Mouse (Mus musculus) midbrain, postnatal 0 days (tissue): ENCODE data around the gene Olfr1424. TPM values are rescaled to one million over a fixed set of nuclear protein-coding genes. Genes with fewer than 3 reads are reported as not detected.

Experiments
- ATAC-seq: fragments of 200-750 bp; cut with Nextera tagmentation; 2 replicates; pipeline ENCODE4 v1.8.0; 2017; ENCODE audit warnings: moderate number of reproducible peaks, mild to moderate bottlenecking, moderate TSS enrichment, moderate library complexity; ENCODE audit not compliant: low FRiP score
- DNase-seq: peaks from one replicate; pipeline ENCODE4 v3.0.0-alpha.2; 2015; ENCODE audit warnings: low spot score
- H3K27ac ChIP-seq: fragments of 300-500 bp; sonication (generic); 2 replicates; pipeline ENCODE4 v1.5.1; 2014; ENCODE audit warnings: low read depth, mild to moderate bottlenecking, low read length, mixed read lengths
- H3K27me3 ChIP-seq: fragments of 300-500 bp; sonication (generic); 2 replicates; pipeline ENCODE4 v1.6.1; 2014; ENCODE audit warnings: low read length, control low read depth, mixed read lengths; ENCODE audit not compliant: insufficient read depth
- H3K36me3 ChIP-seq: fragments of 300-500 bp; sonication (generic); 2 replicates; pipeline ENCODE4 v1.6.1; 2014; ENCODE audit warnings: low read length, control low read depth, mixed read lengths; ENCODE audit not compliant: insufficient read depth
- H3K4me1 ChIP-seq: fragments of 300-500 bp; sonication (generic); 2 replicates; pipeline ENCODE4 v1.6.1; 2014; ENCODE audit warnings: mild to moderate bottlenecking, control low read depth, antibody characterized with exemption, low read length, mixed read lengths; ENCODE audit not compliant: insufficient read depth
- H3K4me2 ChIP-seq: fragments of 300-500 bp; sonication (generic); 2 replicates; pipeline ENCODE4 v1.6.1; 2014; ENCODE audit warnings: low read depth, mild to moderate bottlenecking, low read length, mixed read lengths; ENCODE audit not compliant: poor library complexity, severe bottlenecking
- H3K4me3 ChIP-seq: fragments of 300-500 bp; sonication (generic); 2 replicates; pipeline ENCODE4 v1.5.1; 2014; ENCODE audit warnings: low read depth, mild to moderate bottlenecking, low read length, moderate library complexity
- H3K9ac ChIP-seq: fragments of 300-500 bp; sonication (generic); replicated peaks from 2 replicates; pipeline ENCODE4 v1.6.1; 2014; ENCODE audit warnings: mild to moderate bottlenecking, low read length, moderate library complexity, mixed read lengths; ENCODE audit not compliant: poor library complexity, severe bottlenecking
- H3K9me3 ChIP-seq: fragments of 300-500 bp; sonication (generic); 2 replicates; pipeline ENCODE4 v1.6.1; 2016; ENCODE audit warnings: low read length, control low read depth
- CTCF ChIP-seq: IDR thresholded peaks from 2 replicates; pipeline ENCODE4 v1.5.1; 2016; ENCODE audit warnings: antibody characterized with exemption, mild to moderate bottlenecking
- WGBS: fragments of 180-500 bp; shearing (Covaris S2); extraction: QIAGEN DNeasy Blood & Tissue Kit; methylation state at CpG from one replicate; pipeline ENCODE4 v1.1.7; 2014; 5-methylcytosine and 5-hydroxymethylcytosine counted together
- polyA plus RNA-seq: library from polyadenylated mRNA; unstranded; fragments of >200 nt; fragmentation: Nextera tagmentation; extraction: Ambion mirVana; gene quantifications from 2 replicates; pipeline ENCODE4 v1.2.1, GENCODE M21; 2015
- total RNA-seq: library from RNA; depleted of rRNA; stranded (reverse); fragments of >200 nt; gene quantifications from 2 replicates; pipeline ENCODE4 v1.2.3, GENCODE M21; 2014

Olfr1424 gene
- total and polyA plus RNA-seq, 2 experiments from 2014 or later, result not detected

GRCm38 (mm10) chr19:12016192-12016591, 46.3 kb downstream of the Olfr1424 start:
- Histone ChIP-seq H3K27ac (no peak overlapping the region), H3K36me3 (no peaks in the 10 kb centered on the region), H3K4me3 (no peak overlapping the region), H3K9ac (no peak overlapping the region), H3K4me1 (no peaks in the 10 kb centered on the region), H3K4me2 (no peak overlapping the region), H3K9me3 (no peaks in the 10 kb centered on the region), H3K27me3 (no peaks in the 10 kb centered on the region)
- DNase-seq, result no peak
- WGBS, result 64% methylated on average over 4 of the region's 4 CpGs
- TF ChIP-seq CTCF, result no peak
- no peak for ATAC-seq

DNA sequence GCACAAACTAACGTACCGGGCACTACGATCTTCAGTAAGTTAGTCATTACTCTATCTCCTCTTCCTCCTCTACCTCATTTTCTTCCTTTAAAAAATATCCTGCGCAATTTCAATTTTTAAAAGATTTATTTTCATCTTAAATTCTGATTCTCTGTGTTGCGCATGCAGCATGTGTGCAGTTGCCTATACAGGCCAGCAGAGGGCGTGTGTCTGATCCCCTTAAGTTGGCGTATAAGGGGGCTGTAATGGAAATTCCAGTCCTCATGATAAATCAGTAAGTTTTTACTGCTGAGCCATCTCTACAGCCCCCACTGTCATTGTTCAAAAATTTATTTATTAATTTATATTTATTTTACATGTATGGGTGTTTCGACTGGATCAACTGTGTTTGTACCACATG, 46.8 kb downstream of the Olfr1424 start:
- DNase-seq (no peak), ATAC-seq (no peak)
- no peaks in the 10 kb centered on the region for H3K4me1 ChIP-seq
- H3K27ac ChIP-seq, result no peak overlapping the region
- H3K4me2 ChIP-seq, result no peak overlapping the region
- H3K9me3 ChIP-seq, result no peaks in the 10 kb centered on the region
- no peaks in the 10 kb centered on the region for H3K36me3 ChIP-seq
- 72% methylated on average over 8 of the region's 8 CpGs for WGBS
- no peak overlapping the region for H3K4me3 ChIP-seq
- TF ChIP-seq CTCF, result peak; percentile 69
- H3K27me3 ChIP-seq, result no peaks in the 10 kb centered on the region
- no peak overlapping the region for H3K9ac ChIP-seq

DNA sequence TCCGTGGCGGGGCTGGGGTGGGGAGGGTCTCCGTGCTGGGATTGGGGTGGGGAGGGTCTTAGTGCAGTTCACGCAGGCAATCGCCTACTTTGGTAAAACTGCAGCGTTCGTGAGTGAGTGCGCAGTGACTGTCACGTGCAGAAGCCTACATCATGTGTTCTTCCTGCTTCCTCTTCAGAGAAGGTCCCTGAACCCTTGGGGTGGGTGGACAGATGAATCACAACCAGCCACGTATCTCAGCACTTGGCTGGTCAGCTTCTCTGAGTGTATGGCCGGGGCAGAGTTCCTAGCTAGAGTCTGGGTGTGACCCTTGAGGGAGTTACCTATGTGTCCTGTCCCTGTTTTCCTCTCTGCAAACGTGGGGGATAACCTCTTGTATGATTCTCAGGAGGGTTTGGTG, 49.3 kb downstream of the Olfr1424 start:
- no peaks in the 10 kb centered on the region for H3K9me3 ChIP-seq
- peak overlapping the region; percentile 68 for H3K4me2 ChIP-seq
- H3K36me3 ChIP-seq, result no peaks in the 10 kb centered on the region
- ATAC-seq, result no peak
- TF ChIP-seq CTCF, result no peak
- no peak overlapping the region for H3K9ac ChIP-seq
- DNase-seq, result no peak
- no peaks in the 10 kb centered on the region for H3K27me3 ChIP-seq
- H3K27ac ChIP-seq, result no peak overlapping the region
- 1% methylated on average over 10 of the region's 12 CpGs for WGBS
- peak overlapping the region; percentile 59 for H3K4me3 ChIP-seq
- no peaks in the 10 kb centered on the region for H3K4me1 ChIP-seq

DNA sequence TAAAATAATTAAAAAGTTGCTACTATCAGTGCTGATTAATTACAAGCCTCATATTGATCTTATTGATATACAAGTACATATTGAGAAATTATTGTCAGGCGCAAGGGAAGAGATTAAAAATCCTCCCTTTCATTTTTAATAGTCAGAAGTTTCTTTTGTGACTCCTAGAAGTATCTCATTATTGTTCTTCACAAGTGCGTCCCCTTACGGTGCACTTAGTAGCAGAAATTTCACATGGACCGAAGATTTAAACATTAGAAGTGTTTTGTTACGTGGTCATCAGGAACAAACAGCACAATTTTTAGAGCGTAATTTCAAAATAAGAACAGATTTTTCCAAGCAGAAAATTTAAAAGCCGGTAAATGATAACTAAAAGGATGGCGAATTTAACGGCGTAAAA, 49.9 kb downstream of the Olfr1424 start:
- Histone ChIP-seq H3K36me3 (no peaks in the 10 kb centered on the region), H3K4me1 (no peaks in the 10 kb centered on the region), H3K9me3 (no peaks in the 10 kb centered on the region), H3K4me2 (peak overlapping the region; percentile 68), H3K4me3 (peak overlapping the region; percentile 59), H3K27ac (no peak overlapping the region), H3K9ac (no peak overlapping the region), H3K27me3 (no peaks in the 10 kb centered on the region)
- no peak for TF ChIP-seq CTCF
- no peak for ATAC-seq
- WGBS, result under 1% methylated on average over 10 of the region's 10 CpGs
- no peak for DNase-seq

- Histone ChIP-seq H3K27me3 (no peaks in the 10 kb centered on the region), H3K36me3 (no peaks in the 10 kb centered on the region), H3K9me3 (no peaks in the 10 kb centered on the region), H3K9ac (no peak overlapping the region; the same call in 1 of the 2 replicates), H3K27ac (peak overlapping the region; percentile 44), H3K4me3 (peak overlapping the region; percentile 59), H3K4me1 (no peaks in the 10 kb centered on the region), H3K4me2 (peak overlapping the region; percentile 68)
- DNase-seq, result peak; percentile 94
- under 1% methylated on average over 49 of the region's 49 CpGs for WGBS
- peak; percentile 78 for TF ChIP-seq CTCF
- ATAC-seq, result peak; percentile 81
These were observed 50.6 kb downstream of the Olfr1424 start for GRCm38 (mm10) chr19:12011560-12012556.

- no peak for TF ChIP-seq CTCF
- H3K9me3 ChIP-seq, result no peaks in the 10 kb centered on the region
- DNase-seq (peak; percentile 97), ATAC-seq (peak; percentile 78)
- H3K4me2 ChIP-seq, result peak overlapping the region; percentile 68
- H3K9ac ChIP-seq, result peak overlapping the region; percentile 71
- H3K4me1 ChIP-seq, result no peaks in the 10 kb centered on the region
- H3K4me3 ChIP-seq, result peak overlapping the region; percentile 59
- WGBS, result under 1% methylated on average over 26 of the region's 26 CpGs
- H3K36me3 ChIP-seq, result no peaks in the 10 kb centered on the region
- H3K27me3 ChIP-seq, result no peaks in the 10 kb centered on the region
- H3K27ac ChIP-seq, result peak overlapping the region; percentile 82
These were observed 51.4 kb downstream of the Olfr1424 start for GRCm38 (mm10) chr19:12010916-12011559.
